Mouse (Mus musculus): ENCODE data around the gene Arl16.

DNA sequence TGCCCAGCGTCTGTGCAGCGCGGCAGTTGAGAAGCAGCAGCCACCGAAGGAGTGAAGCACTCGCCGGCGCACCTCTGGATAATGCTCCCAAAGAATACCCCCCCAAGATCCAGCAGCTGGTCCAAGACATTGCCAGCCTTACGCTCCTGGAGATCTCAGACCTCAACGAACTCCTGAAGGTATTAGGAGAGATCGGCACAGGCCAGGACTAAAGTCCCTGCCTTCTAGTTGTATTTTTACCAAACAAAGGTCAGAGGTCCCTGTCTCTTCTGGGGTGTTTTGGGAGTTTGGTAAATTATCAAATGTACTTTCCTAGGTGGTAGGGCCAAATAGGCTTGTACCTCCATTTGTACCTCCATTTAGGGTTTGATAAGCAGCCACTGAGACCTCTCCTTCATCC, 17.8 kb upstream of the Arl16 start:
- no peak for TF ChIP-seq GATA1 (IDR thresholded peaks at IDR 0.05; ENCODE audit: borderline replicate concordance, low read length)
- TF ChIP-seq FLI1 (IDR thresholded peaks at IDR 0.05; ENCODE audit: low read length) = no peak

Measured in megakaryocyte, embryonic 14.5 days (primary cell).